Mouse (Mus musculus) heart, postnatal 0 days (tissue): ENCODE data around the gene Abcf3.

Source experiments
- CTCF ChIP-seq: IDR thresholded peaks from 2 replicates; pipeline ENCODE4 v1.5.1; 2016; ENCODE audit warnings: antibody characterized with exemption, control low read depth, low read depth
- EP300 ChIP-seq: IDR thresholded peaks from 2 replicates; pipeline ENCODE4 v1.6.1; 2016; ENCODE audit warnings: antibody characterized with exemption, low read depth

GRCm38 (mm10) chr16:20528779-20529178, 19.6 kb upstream of the Abcf3 start:
- no peak for TF ChIP-seq CTCF
- no peak for TF ChIP-seq EP300
